Mouse (Mus musculus): ENCODE data around the gene Krt86. TPM values are rescaled to one million over a fixed set of nuclear protein-coding genes. Genes with fewer than 3 reads are reported as not detected.

The Krt86 gene
- not detected for polyA plus RNA-seq (2014; fragmentation: Illumina TruSeq; extraction: RNeasy Lipid Tissue Mini Kit (QIAGEN cat#74804))

DNA sequence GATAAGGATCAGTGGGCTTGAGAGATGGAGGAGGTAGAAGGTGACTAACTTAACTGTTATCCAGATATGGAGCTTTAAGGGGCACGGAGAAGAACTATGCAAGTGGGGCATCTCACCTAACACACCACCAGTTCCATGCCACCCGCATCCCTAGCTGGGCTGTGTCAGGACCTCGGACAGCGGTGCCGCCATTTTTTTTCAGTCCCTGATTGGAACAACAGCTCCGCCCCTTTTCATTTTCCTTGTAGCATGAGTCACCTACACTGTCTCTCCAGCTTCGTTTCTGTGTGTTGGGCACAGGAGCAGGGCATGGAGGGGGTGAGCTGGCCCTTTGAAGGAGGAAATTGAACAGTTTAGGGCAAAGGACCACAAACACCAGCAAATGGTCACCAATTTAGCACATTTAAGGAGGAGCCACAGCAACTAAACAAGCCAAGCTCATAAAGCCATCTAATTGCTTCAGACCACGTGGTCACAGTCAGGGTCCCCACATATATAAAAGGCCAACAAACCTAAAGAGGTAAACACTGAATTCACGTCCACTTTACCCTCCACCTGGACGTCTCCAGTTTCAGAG is at the start of gene Krt86:
Gene Krt86 (plus strand): TSS at position 527 of the 577 bp plus-strand sequence.

DNA sequence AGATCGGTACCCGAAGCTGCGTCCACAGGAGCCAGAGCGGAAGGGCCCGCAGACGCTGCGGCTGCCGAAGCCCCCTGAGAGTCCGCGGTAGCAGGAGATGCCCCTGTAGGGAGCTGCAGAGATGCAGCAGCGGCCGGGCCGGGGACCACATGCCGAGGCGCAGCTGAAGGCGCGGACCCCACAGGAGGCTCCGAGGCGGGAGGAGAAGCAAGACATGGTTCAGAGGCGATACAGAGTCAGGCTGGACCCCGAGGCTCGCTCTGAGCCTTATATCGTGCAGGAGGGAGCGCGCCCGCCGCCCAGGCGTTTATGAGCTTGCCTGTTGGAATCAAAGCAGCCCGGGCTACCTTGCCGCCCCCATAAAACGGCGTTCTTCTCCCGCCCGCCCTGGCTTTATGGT is 34.7 kb upstream of the Krt86 start, which contains the start of gene Krt87:
Gene Krt87 (minus strand): TSS at position 250 of the 400 bp plus-strand sequence.

DNA sequence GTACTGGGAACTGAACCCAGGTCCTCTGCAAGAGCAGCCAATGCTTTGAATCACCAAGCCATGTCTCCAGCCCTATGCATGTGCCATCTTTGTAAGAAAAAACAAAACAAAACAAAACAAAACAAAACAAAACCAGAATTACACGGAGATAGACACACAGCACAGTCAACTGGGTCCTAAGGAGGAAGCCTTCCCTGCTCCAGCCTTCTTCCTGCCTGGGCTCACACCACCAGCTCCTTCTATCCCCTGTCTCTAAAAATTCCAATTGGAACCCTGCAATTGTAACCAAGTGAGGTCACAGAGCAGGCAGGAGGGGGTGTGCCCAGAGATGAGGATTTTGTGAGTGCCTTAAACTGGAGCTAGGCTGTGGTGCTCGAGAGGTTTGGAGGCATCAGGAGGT is 25.8 kb upstream of the Krt86 start, which contains the start of gene Krt88:
Gene Krt88 (plus strand): TSS at position 301 of the 400 bp plus-strand sequence.

DNA sequence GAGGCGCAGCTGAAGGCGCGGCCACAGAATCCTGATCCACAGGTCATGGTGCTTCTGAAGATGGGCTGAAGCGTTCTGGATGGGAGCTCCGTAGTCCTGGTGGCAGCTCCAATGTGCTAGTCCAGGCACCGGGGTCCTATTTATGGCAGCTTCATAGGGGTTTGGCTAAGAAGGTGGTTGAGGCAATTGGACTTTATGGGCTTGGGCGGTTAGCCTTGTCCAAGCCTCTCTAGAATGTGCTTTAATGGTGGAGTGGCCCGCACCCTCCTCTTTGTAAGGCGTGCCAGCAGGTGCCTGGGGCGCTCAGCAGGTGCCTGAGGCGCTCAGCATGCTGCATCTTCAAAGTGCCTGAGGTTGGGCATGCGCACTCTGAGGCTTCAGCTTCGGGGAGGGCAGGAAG is 9.6 kb upstream of the Krt86 start, which contains the start of gene Krt81:
Gene Krt81 (minus strand): TSS at position 101 of the 400 bp plus-strand sequence.

DNA sequence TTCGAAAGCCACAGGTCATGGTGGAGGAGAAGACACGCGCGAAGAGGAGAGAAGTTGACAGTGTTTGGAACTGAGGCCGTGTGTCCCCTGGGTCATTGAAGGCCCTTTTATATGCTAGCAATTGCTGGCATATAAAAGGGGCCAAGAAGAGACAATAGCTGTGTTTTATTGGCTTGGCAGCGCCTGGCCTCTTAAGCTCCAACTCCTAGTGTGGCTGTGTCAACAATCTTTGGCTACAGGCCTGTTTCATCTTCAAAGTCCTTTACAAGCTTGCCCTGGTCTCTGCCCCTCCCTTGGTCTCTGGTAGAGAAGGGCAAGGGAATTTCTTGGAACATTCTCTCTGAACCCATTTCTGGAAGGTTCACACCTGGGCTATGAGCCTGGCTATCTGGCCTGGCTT is 18.2 kb downstream of the Krt86 start, which contains the start of gene Krt83:
Gene Krt83 (minus strand): TSS at position 82 of the 400 bp plus-strand sequence.

DNA sequence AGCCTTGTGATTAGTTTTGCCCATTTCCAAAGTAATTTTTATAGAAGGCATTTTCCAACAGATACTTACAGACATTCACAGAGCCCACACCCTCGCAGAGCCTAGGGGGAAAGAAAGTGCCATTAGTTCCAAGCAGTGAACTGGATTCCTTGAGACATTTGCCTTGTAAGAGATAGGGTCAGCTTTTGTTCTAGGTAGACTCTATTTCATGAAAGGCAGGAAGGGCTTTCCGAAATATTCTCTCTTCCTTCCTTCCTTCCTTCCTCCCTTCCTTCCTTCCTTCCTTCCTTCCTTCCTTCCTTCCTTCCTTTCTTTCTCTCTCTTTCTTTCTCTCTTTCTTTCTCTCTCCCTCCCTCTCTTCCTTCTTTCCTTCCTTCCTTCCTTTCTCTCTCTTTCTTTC is 43.9 kb downstream of the Krt86 start, which contains the start of gene Gm49425:
Gene Gm49425 (minus strand): TSS at position 101 of the 400 bp plus-strand sequence.

Other genes starting within 250 kb of the Krt86 start
- 0.60 TPM for gene Grasp, start 249.3 kb upstream of the Krt86 start, polyA plus RNA-seq (2014; fragmentation: Illumina TruSeq; extraction: RNeasy Lipid Tissue Mini Kit (QIAGEN cat#74804))
- gene Nr4a1, start 219.2 kb upstream of the Krt86 start, polyA plus RNA-seq (2014; fragmentation: Illumina TruSeq; extraction: RNeasy Lipid Tissue Mini Kit (QIAGEN cat#74804)) = 2.3 TPM
- not detected for gene Atg101, start 189.2 kb upstream of the Krt86 start, polyA plus RNA-seq (2014; fragmentation: Illumina TruSeq; extraction: RNeasy Lipid Tissue Mini Kit (QIAGEN cat#74804))
- 1.1 TPM for gene 6030408B16Rik, start 180.3 kb upstream of the Krt86 start, polyA plus RNA-seq (2014; fragmentation: Illumina TruSeq; extraction: RNeasy Lipid Tissue Mini Kit (QIAGEN cat#74804))
- gene Krt80, start 103.3 kb upstream of the Krt86 start, polyA plus RNA-seq (2014; fragmentation: Illumina TruSeq; extraction: RNeasy Lipid Tissue Mini Kit (QIAGEN cat#74804)) = 0.31 TPM
- 1.5 TPM for gene Krt7, start 62.4 kb upstream of the Krt86 start, polyA plus RNA-seq (2014; fragmentation: Illumina TruSeq; extraction: RNeasy Lipid Tissue Mini Kit (QIAGEN cat#74804))
- not detected for gene Krt87, start 34.7 kb upstream of the Krt86 start, polyA plus RNA-seq (2014; fragmentation: Illumina TruSeq; extraction: RNeasy Lipid Tissue Mini Kit (QIAGEN cat#74804))
- gene Krt88, start 25.7 kb upstream of the Krt86 start, polyA plus RNA-seq (2014; fragmentation: Illumina TruSeq; extraction: RNeasy Lipid Tissue Mini Kit (QIAGEN cat#74804)) = not detected
- not detected for gene Krt81, start 9.7 kb upstream of the Krt86 start, polyA plus RNA-seq (2014; fragmentation: Illumina TruSeq; extraction: RNeasy Lipid Tissue Mini Kit (QIAGEN cat#74804))
- gene Krt83, start 18.0 kb downstream of the Krt86 start, polyA plus RNA-seq (2014; fragmentation: Illumina TruSeq; extraction: RNeasy Lipid Tissue Mini Kit (QIAGEN cat#74804)) = not detected
- not detected for gene Gm49425, start 43.8 kb downstream of the Krt86 start, polyA plus RNA-seq (2014; fragmentation: Illumina TruSeq; extraction: RNeasy Lipid Tissue Mini Kit (QIAGEN cat#74804))
- 1.2 TPM for gene Krt84, start 59.3 kb downstream of the Krt86 start, polyA plus RNA-seq (2014; fragmentation: Illumina TruSeq; extraction: RNeasy Lipid Tissue Mini Kit (QIAGEN cat#74804))
- gene Krt82, start 77.2 kb downstream of the Krt86 start, polyA plus RNA-seq (2014; fragmentation: Illumina TruSeq; extraction: RNeasy Lipid Tissue Mini Kit (QIAGEN cat#74804)) = not detected
- not detected for gene Krt90, start 89.5 kb downstream of the Krt86 start, polyA plus RNA-seq (2014; fragmentation: Illumina TruSeq; extraction: RNeasy Lipid Tissue Mini Kit (QIAGEN cat#74804))
- not detected for gene Krt75, start 100.4 kb downstream of the Krt86 start, polyA plus RNA-seq (2014; fragmentation: Illumina TruSeq; extraction: RNeasy Lipid Tissue Mini Kit (QIAGEN cat#74804))
- gene Gm5414, start 154.7 kb downstream of the Krt86 start, polyA plus RNA-seq (2014; fragmentation: Illumina TruSeq; extraction: RNeasy Lipid Tissue Mini Kit (QIAGEN cat#74804)) = not detected
- not detected for gene Gm5478, start 173.9 kb downstream of the Krt86 start, polyA plus RNA-seq (2014; fragmentation: Illumina TruSeq; extraction: RNeasy Lipid Tissue Mini Kit (QIAGEN cat#74804))
- not detected for gene Krt6b, start 206.8 kb downstream of the Krt86 start, polyA plus RNA-seq (2014; fragmentation: Illumina TruSeq; extraction: RNeasy Lipid Tissue Mini Kit (QIAGEN cat#74804))
- not detected for gene Krt6a, start 220.8 kb downstream of the Krt86 start, polyA plus RNA-seq (2014; fragmentation: Illumina TruSeq; extraction: RNeasy Lipid Tissue Mini Kit (QIAGEN cat#74804))
- gene Krt5, start 239.4 kb downstream of the Krt86 start, polyA plus RNA-seq (2014; fragmentation: Illumina TruSeq; extraction: RNeasy Lipid Tissue Mini Kit (QIAGEN cat#74804)) = not detected